7 mouse cellular contexts compared by ENCODE assay signal in genomic region chr5:35671474-35671891, GRCm38 (mm10). TPM values are rescaled to one million over a fixed set of nuclear protein-coding genes. Genes with fewer than 3 reads are reported as not detected.
A peak's percentile ranks its signal among the peaks of the same experiment; 100 is the strongest.
DNase-seq lines count a peak whose midpoint lies in the region.

No protein-coding gene starts in this region.

- DNase-seq in NIH3T3 (ENCODE audit: low read depth), result peak; percentile 85
- peak; percentile 90 for DNase-seq in brain, adult 2 months (ENCODE audit: low read depth, low spot score)
- DNase-seq in gastrocnemius, postnatal 36 days, result peak; percentile 77 to 82
- DNase-seq in kidney, adult 18-20 months, result peak; percentile 69
- DNase-seq in left cerebral cortex, postnatal 4 days, result peak; percentile 80
- peak; percentile 57 for DNase-seq in right cerebral cortex, adult 18-20 months
- no peak for DNase-seq in spleen, adult 18-20 months

- intact Hi-C loops in gastrocnemius, postnatal 36 days (cut with DNase I), result no loop called here
- intact Hi-C loops in left cerebral cortex, postnatal 4 days (cut with DNase I), result no loop called here

RNA-seq across cellular contexts. Expression of gene Htra3, which starts 8.1 kb away (rescaled TPM):
- total RNA-seq in gastrocnemius, postnatal 36 days (2021), result 10 to 100 TPM; 39.4 to 40.5 TPM
- 10 to 100 TPM; 14.9 to 17.1 TPM for total RNA-seq in left cerebral cortex, postnatal 4 days (2021)

Comparison
In these comparisons a context has a peak if more than half of its experiments do, and no peak if none do; other contexts are left out.
1. DNase-seq: peak in NIH3T3 (single experiment), brain, adult 2 months (single experiment), gastrocnemius, postnatal 36 days (2 of 2), kidney, adult 18-20 months (single experiment), left cerebral cortex, postnatal 4 days (single experiment) and right cerebral cortex, adult 18-20 months (single experiment); none in spleen, adult 18-20 months (0 of 2).